Mouse (Mus musculus): ENCODE data around the gene Stim1.

- TF ChIP-seq POLR2A (IDR thresholded peaks at IDR 0.05; ENCODE audit: low read depth, low read length) (no peak), GABPA (IDR thresholded peaks at IDR 0.05; ENCODE audit: insufficient replicate concordance, low read depth, low read length) (no peak), CTCF (conservative IDR thresholded peaks at IDR 0.05 in 1 of 2, IDR thresholded peaks at IDR 0.05 in 1 of 2; ENCODE audit: low read depth in 2 of 2, low read length in 2 of 2) (no peak), KAT2A (IDR thresholded peaks at IDR 0.05; ENCODE audit: insufficient replicate concordance, low read length) (no peak), BHLHE40 (IDR thresholded peaks at IDR 0.05; ENCODE audit: low read depth, low read length) (no peak)
Observed at GRCm38 (mm10) chr7:102313535-102313863, 45.9 kb downstream of the Stim1 start.

All from CH12.LX (cell line).